ENCODE assay signal across 12 mouse cellular contexts in the genomic region with DNA sequence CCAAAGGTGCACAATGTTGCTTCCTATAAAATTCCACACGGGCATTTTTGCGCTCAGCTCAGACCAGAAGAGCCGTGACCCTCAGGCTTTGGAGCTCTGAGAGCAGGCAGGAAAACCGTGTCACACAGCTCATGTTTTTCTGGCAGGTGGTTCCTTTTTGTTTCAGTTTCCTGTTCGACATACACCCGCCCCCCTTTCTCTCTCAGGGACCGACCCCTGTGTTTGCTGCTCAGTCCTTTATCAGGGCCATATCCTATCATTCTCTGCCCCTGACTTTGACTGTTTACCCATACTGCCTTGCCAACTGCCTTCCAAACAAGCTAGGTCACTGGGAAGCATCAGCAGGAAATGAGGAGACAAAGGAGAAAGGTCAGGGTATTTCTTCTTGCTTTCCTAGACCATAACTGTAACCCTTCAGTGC.
DNase-seq lines count a peak whose midpoint lies in the region; ATAC-seq and TF ChIP-seq lines count a peak whose summit lies in the region.
"Had no signal": no experiment of that assay in that cellular context is flagged by ENCODE, and none has a peak within 500 bp of the region (broad histone marks: within the 10 kb centered on the region; RNA-seq: fewer than 3 reads in every experiment).

No protein-coding gene starts in this region.

- intact Hi-C loops in left cerebral cortex, postnatal 25 days (cut with DNase I), result no loop called here
- intact Hi-C loops in left cerebral cortex, postnatal 4 days (cut with DNase I), result no loop called here

- no peak for TF ChIP-seq CTCF in forebrain, postnatal 0 days (IDR thresholded peaks at IDR 0.05; ENCODE audit: low read depth)

- no peaks in the 10 kb centered on the region for H3K36me3 ChIP-seq in kidney, embryonic 15.5 days
- H3K36me3 ChIP-seq in forebrain, postnatal 0 days (ENCODE audit: insufficient read depth), result no peaks in the 10 kb centered on the region
- H3K36me3 ChIP-seq: G1E; limb, embryonic 13.5 days had no signal

- no peaks in the 10 kb centered on the region for H3K9me3 ChIP-seq in kidney, embryonic 15.5 days (replicated peaks)
- no peaks in the 10 kb centered on the region for H3K9me3 ChIP-seq in forebrain, postnatal 0 days (ENCODE audit: low read length)
- H3K9me3 ChIP-seq: G1E; limb, embryonic 13.5 days had no signal

- H3K4me3 ChIP-seq in kidney, embryonic 15.5 days (replicated peaks), result no peak overlapping the region
- no peak overlapping the region for H3K4me3 ChIP-seq in forebrain, postnatal 0 days (ENCODE audit: low read depth, low read length)
- H3K4me3 ChIP-seq: limb, embryonic 13.5 days had no signal

- WGBS in kidney, embryonic 15.5 days, result 44% methylated on average over 7 of the region's 7 CpGs
- WGBS in forebrain, postnatal 0 days, result 79% methylated on average over 7 of the region's 7 CpGs

- H3K9ac ChIP-seq in kidney, embryonic 15.5 days, result no peak overlapping the region
- H3K9ac ChIP-seq in forebrain, postnatal 0 days, result no peak overlapping the region
- H3K9ac ChIP-seq: limb, embryonic 13.5 days had no signal

- no peaks in the 10 kb centered on the region for H3K27me3 ChIP-seq in kidney, embryonic 15.5 days
- H3K27me3 ChIP-seq in forebrain, postnatal 0 days (ENCODE audit: insufficient read depth, low read length), result no peaks in the 10 kb centered on the region
- H3K27me3 ChIP-seq: limb, embryonic 13.5 days had no signal

- 0 out of 2 replicates have a peak, but pooled peaks cover 3% of the 10 kb centered on the region for H3K4me1 ChIP-seq in kidney, embryonic 15.5 days
- no peaks in the 10 kb centered on the region for H3K4me1 ChIP-seq in forebrain, postnatal 0 days (ENCODE audit: insufficient read depth)
- H3K4me1 ChIP-seq: limb, embryonic 13.5 days had no signal

- DNase-seq in CD4-positive, CD25-positive, alpha-beta regulatory T cell, adult 2 months (ENCODE audit: low read depth, low spot score), result peak; percentile 46
- peak; percentile 16 for DNase-seq in heart, adult 8-10 months (ENCODE audit: low spot score)
- peak; percentile 37 for DNase-seq in lung, postnatal 36 days
- DNase-seq in frontal cortex, postnatal 25 days (ENCODE audit: low spot score in 2 of 2), result no peak
- no peak for DNase-seq in left cerebral cortex, postnatal 25 days (ENCODE audit: low spot score in 2 of 2)
- no peak for DNase-seq in forebrain, postnatal 0 days
- DNase-seq in left cerebral cortex, postnatal 4 days, result no peak
- DNase-seq: cerebellum, adult 11 months; gastrocnemius, postnatal 36 days had no signal

- 0 out of 2 replicates have a peak overlapping the region, but pooled peaks have one; percentile 13 for H3K27ac ChIP-seq in kidney, embryonic 15.5 days
- H3K27ac ChIP-seq in forebrain, postnatal 0 days (ENCODE audit: low read depth, low read length), result no peak overlapping the region
- H3K27ac ChIP-seq: limb, embryonic 13.5 days had no signal

- H3K4me2 ChIP-seq in kidney, embryonic 15.5 days, result no peak overlapping the region
- no peak overlapping the region for H3K4me2 ChIP-seq in forebrain, postnatal 0 days (ENCODE audit: low read depth)
- H3K4me2 ChIP-seq: limb, embryonic 13.5 days had no signal

- ATAC-seq in kidney, embryonic 15.5 days (replicated peaks; ENCODE audit: low FRiP score), result peak; percentile 67; the same call in 1 of the 2 replicates
- no peak for ATAC-seq in forebrain, postnatal 0 days

Comparison
In these comparisons a context has a peak if more than half of its experiments do, and no peak if none do; other contexts are left out.
1. DNase-seq: peak in CD4-positive, CD25-positive, alpha-beta regulatory T cell, adult 2 months (single experiment), heart, adult 8-10 months (single experiment) and lung, postnatal 36 days (single experiment); none in frontal cortex, postnatal 25 days (0 of 2), left cerebral cortex, postnatal 25 days (0 of 2), forebrain, postnatal 0 days (single experiment) and left cerebral cortex, postnatal 4 days (single experiment).